Mouse (Mus musculus): ENCODE results near the gene Tceal1. TPM values are rescaled to one million over a fixed set of nuclear protein-coding genes. Genes with fewer than 3 reads are reported as not detected.

Tceal1 gene
- polyA plus RNA-seq, 1 experiment from 2014 or later, result 12.3 TPM

- WGBS, result 16% methylated on average over 15 of the region's 15 CpGs
- peak overlapping the region; percentile 85 for H3K27ac ChIP-seq (ENCODE audit: low read length)
- no peaks in the 10 kb centered on the region for H3K4me1 ChIP-seq (ENCODE audit: insufficient read depth, low read depth, low read length)
- TF ChIP-seq EP300 (IDR thresholded peaks at IDR 0.05) (no peak), CTCF (IDR thresholded peaks at IDR 0.05) (no peak)
- H3K36me3 ChIP-seq (ENCODE audit: insufficient read depth, low read length), result no peaks in the 10 kb centered on the region
- ATAC-seq, result no peak
- H3K4me3 ChIP-seq (ENCODE audit: low read depth, low read length), result peak overlapping the region; percentile 52
- H3K4me2 ChIP-seq (replicated peaks; ENCODE audit: low read depth, low read length), result peak overlapping the region; percentile 52
- H3K9ac ChIP-seq (replicated peaks; ENCODE audit: low read depth), result peak overlapping the region; percentile 55
- H3K9me3 ChIP-seq (ENCODE audit: low read length), result no peaks in the 10 kb centered on the region
- H3K27me3 ChIP-seq (replicated peaks; ENCODE audit: insufficient read depth, low read length), result no peaks in the 10 kb centered on the region
- DNase-seq (ENCODE audit: low spot score), result peak; percentile 46
These were observed 32.5 kb downstream of the Tceal1 start for GRCm38 (mm10) chrX:136740087-136740790.

GRCm38 (mm10) chrX:136740791-136741650 is 33.2 kb downstream of the Tceal1 start:
- Histone ChIP-seq H3K4me1 (ENCODE audit: insufficient read depth, low read depth, low read length) (no peaks in the 10 kb centered on the region), H3K9me3 (ENCODE audit: low read length) (no peaks in the 10 kb centered on the region), H3K27ac (ENCODE audit: low read length) (peak overlapping the region; percentile 91), H3K4me2 (replicated peaks; ENCODE audit: low read depth, low read length) (peak overlapping the region; percentile 52), H3K9ac (replicated peaks; ENCODE audit: low read depth) (peak overlapping the region; percentile 55), H3K36me3 (ENCODE audit: insufficient read depth, low read length) (no peaks in the 10 kb centered on the region), H3K4me3 (ENCODE audit: low read depth, low read length) (peak overlapping the region; percentile 52), H3K27me3 (replicated peaks; ENCODE audit: insufficient read depth, low read length) (no peaks in the 10 kb centered on the region)
- TF ChIP-seq CTCF (IDR thresholded peaks at IDR 0.05) (no peak), EP300 (IDR thresholded peaks at IDR 0.05) (no peak)
- ATAC-seq (peak; percentile 95), DNase-seq (ENCODE audit: low spot score) (peak; percentile 97)
- WGBS, result 21% methylated on average over 39 of the region's 39 CpGs

- peak overlapping the region; percentile 38 for H3K4me3 ChIP-seq (ENCODE audit: low read depth, low read length)
- peak overlapping the region; percentile 48 for H3K4me2 ChIP-seq (replicated peaks; ENCODE audit: low read depth, low read length)
- peak; percentile 86 for DNase-seq (ENCODE audit: low spot score)
- peak; percentile 75 for ATAC-seq
- no peaks in the 10 kb centered on the region for H3K9me3 ChIP-seq (ENCODE audit: low read length)
- H3K36me3 ChIP-seq (ENCODE audit: insufficient read depth, low read length), result no peaks in the 10 kb centered on the region
- peak overlapping the region; percentile 91 for H3K27ac ChIP-seq (ENCODE audit: low read length)
- 35% methylated on average over 24 of the region's 46 CpGs for WGBS
- no peak overlapping the region; the same call in 1 of the 2 replicates for H3K9ac ChIP-seq (replicated peaks; ENCODE audit: low read depth)
- H3K27me3 ChIP-seq (replicated peaks; ENCODE audit: insufficient read depth, low read length), result no peaks in the 10 kb centered on the region
- no peaks in the 10 kb centered on the region for H3K4me1 ChIP-seq (ENCODE audit: insufficient read depth, low read depth, low read length)
- TF ChIP-seq CTCF (IDR thresholded peaks at IDR 0.05), result no peak
- no peak for TF ChIP-seq EP300 (IDR thresholded peaks at IDR 0.05)
These were observed 33.9 kb downstream of the Tceal1 start for GRCm38 (mm10) chrX:136741651-136742201.

GRCm38 (mm10) chrX:136742241-136742640 is 34.5 kb downstream of the Tceal1 start:
- Histone ChIP-seq H3K36me3 (ENCODE audit: insufficient read depth, low read length) (no peaks in the 10 kb centered on the region), H3K27ac (ENCODE audit: low read length) (peak overlapping the region; percentile 91), H3K27me3 (replicated peaks; ENCODE audit: insufficient read depth, low read length) (no peaks in the 10 kb centered on the region), H3K4me1 (ENCODE audit: insufficient read depth, low read depth, low read length) (no peaks in the 10 kb centered on the region), H3K4me2 (replicated peaks; ENCODE audit: low read depth, low read length) (peak overlapping the region; percentile 48), H3K9me3 (ENCODE audit: low read length) (no peaks in the 10 kb centered on the region), H3K9ac (replicated peaks; ENCODE audit: low read depth) (peak overlapping the region; percentile 39; the same call in 1 of the 2 replicates), H3K4me3 (ENCODE audit: low read depth, low read length) (peak overlapping the region; percentile 38)
- 17% methylated on average over 10 of the region's 10 CpGs for WGBS
- DNase-seq (ENCODE audit: low spot score) (no peak), ATAC-seq (no peak)
- TF ChIP-seq EP300 (IDR thresholded peaks at IDR 0.05) (no peak), CTCF (IDR thresholded peaks at IDR 0.05) (no peak)

GRCm38 (mm10) chrX:136742661-136743103 is 34.9 kb downstream of the Tceal1 start:
- H3K4me3 ChIP-seq (ENCODE audit: low read depth, low read length), result peak overlapping the region; percentile 38
- DNase-seq (ENCODE audit: low spot score), result peak; percentile 88
- no peaks in the 10 kb centered on the region for H3K27me3 ChIP-seq (replicated peaks; ENCODE audit: insufficient read depth, low read length)
- H3K4me2 ChIP-seq (replicated peaks; ENCODE audit: low read depth, low read length), result peak overlapping the region; percentile 48
- peak overlapping the region; percentile 91 for H3K27ac ChIP-seq (ENCODE audit: low read length)
- WGBS, result 19% methylated on average over 5 of the region's 5 CpGs
- no peaks in the 10 kb centered on the region for H3K36me3 ChIP-seq (ENCODE audit: insufficient read depth, low read length)
- H3K9ac ChIP-seq (replicated peaks; ENCODE audit: low read depth), result peak overlapping the region; percentile 39; the same call in 1 of the 2 replicates
- no peaks in the 10 kb centered on the region for H3K4me1 ChIP-seq (ENCODE audit: insufficient read depth, low read depth, low read length)
- no peak for ATAC-seq
- no peaks in the 10 kb centered on the region for H3K9me3 ChIP-seq (ENCODE audit: low read length)
- peak; percentile 71 for TF ChIP-seq CTCF (IDR thresholded peaks at IDR 0.05)
- no peak for TF ChIP-seq EP300 (IDR thresholded peaks at IDR 0.05)

GRCm38 (mm10) chrX:136743459-136743858 is 35.7 kb downstream of the Tceal1 start, which contains the start of gene Morf4l2:
Gene Morf4l2, minus strand, starts transcription at chrX:136743690.
- Histone ChIP-seq H3K9ac (replicated peaks; ENCODE audit: low read depth) (peak within 1 kb of the TSS; percentile 39; the same call in 1 of the 2 replicates), H3K36me3 (ENCODE audit: insufficient read depth, low read length) (no peaks in the 10 kb centered on the region), H3K4me1 (ENCODE audit: insufficient read depth, low read depth, low read length) (no peaks in the 10 kb centered on the region), H3K4me3 (ENCODE audit: low read depth, low read length) (peak within 1 kb of the TSS; percentile 38), H3K27me3 (replicated peaks; ENCODE audit: insufficient read depth, low read length) (no peaks in the 10 kb centered on the region), H3K4me2 (replicated peaks; ENCODE audit: low read depth, low read length) (peak within 1 kb of the TSS; percentile 48), H3K27ac (ENCODE audit: low read length) (peak within 1 kb of the TSS; percentile 91), H3K9me3 (ENCODE audit: low read length) (no peaks in the 10 kb centered on the region)
- 85% methylated on average over 12 of the region's 12 CpGs for WGBS
- TF ChIP-seq EP300 (IDR thresholded peaks at IDR 0.05) (no peak), CTCF (IDR thresholded peaks at IDR 0.05) (no peak)
- DNase-seq (ENCODE audit: low spot score), result no peak
- no peak for ATAC-seq
